Mouse (Mus musculus) forebrain, embryonic 15.5 days (tissue): ENCODE data around the gene Trim62. TPM values are rescaled to one million over a fixed set of nuclear protein-coding genes. Genes with fewer than 3 reads are reported as not detected.
A peak's percentile ranks its signal among the peaks of the same experiment; 100 is the strongest.

ENCODE experiments used
- ATAC-seq: fragments of 200-750 bp; cut with Nextera tagmentation; replicated peaks from 2 replicates; pipeline ENCODE4 v1.8.0; 2017; ENCODE audit warnings: mild to moderate bottlenecking, moderate TSS enrichment, moderate library complexity
- H3K27ac ChIP-seq: fragments of 300-500 bp; sonication (generic); replicated peaks from 2 replicates; pipeline ENCODE4 v1.5.1; 2015; ENCODE audit warnings: mild to moderate bottlenecking, inconsistent platforms
- H3K27me3 ChIP-seq: fragments of 300-500 bp; sonication (generic); 2 replicates; pipeline ENCODE4 v1.6.1; 2015; ENCODE audit warnings: inconsistent platforms
- H3K36me3 ChIP-seq: fragments of 300-500 bp; sonication (generic); 2 replicates; pipeline ENCODE4 v1.6.1; 2015; ENCODE audit warnings: mild to moderate bottlenecking, inconsistent platforms
- H3K4me1 ChIP-seq: fragments of 300-500 bp; sonication (generic); 2 replicates; pipeline ENCODE4 v1.6.1; 2015; ENCODE audit warnings: inconsistent platforms
- H3K4me2 ChIP-seq: fragments of 300-500 bp; sonication (generic); replicated peaks from 2 replicates; pipeline ENCODE4 v1.6.1; 2015; ENCODE audit warnings: mild to moderate bottlenecking, inconsistent platforms
- H3K4me3 ChIP-seq: fragments of 300-500 bp; sonication (generic); 2 replicates; pipeline ENCODE4 v1.5.1; 2015; ENCODE audit warnings: mild to moderate bottlenecking, inconsistent platforms
- H3K9ac ChIP-seq: fragments of 300-500 bp; sonication (generic); replicated peaks from 2 replicates; pipeline ENCODE4 v1.6.1; 2015; ENCODE audit warnings: mild to moderate bottlenecking, inconsistent platforms
- H3K9me3 ChIP-seq: fragments of 300-500 bp; sonication (generic); 2 replicates; pipeline ENCODE4 v1.6.1; 2016; ENCODE audit warnings: inconsistent platforms
- WGBS: fragments of 180-500 bp; shearing (Covaris S2); methylation state at CpG from one replicate; pipeline ENCODE4 v1.1.7; 2015; ENCODE audit warnings: mixed read lengths; 5-methylcytosine and 5-hydroxymethylcytosine counted together
- polyA plus RNA-seq: library from polyadenylated mRNA; unstranded; fragments of >200 nt; fragmentation: Nextera tagmentation; extraction: Ambion mirVana; gene quantifications from 2 replicates; pipeline ENCODE4 v1.2.1, GENCODE M21; 2015

Trim62 gene
- polyA plus RNA-seq, 1 experiment from 2014 or later: 10.5 TPM

- Histone ChIP-seq H3K4me2 (no peak overlapping the region), H3K36me3 (no peaks in the 10 kb centered on the region), H3K4me3 (no peak overlapping the region), H3K27me3 (no peaks in the 10 kb centered on the region), H3K27ac (no peak overlapping the region), H3K9me3 (no peaks in the 10 kb centered on the region), H3K9ac (no peak overlapping the region), H3K4me1 (peaks cover 46% of the 10 kb centered on the region)
- no peak for ATAC-seq
- 43% methylated on average over 9 of the region's 9 CpGs for WGBS
These were observed 4.3 kb downstream of the Trim62 start for GRCm38 (mm10) chr4:128887641-128888091.

- whole genome bisulfite sequencing: 90% methylated on average over 6 of the region's 6 CpGs
- H3K27ac ChIP-seq: no peak overlapping the region
- no peak for ATAC-seq
- H3K27me3 ChIP-seq: no peaks in the 10 kb centered on the region
- no peaks in the 10 kb centered on the region for H3K9me3 ChIP-seq
- H3K36me3 ChIP-seq: no peaks in the 10 kb centered on the region
- no peak overlapping the region for H3K4me2 ChIP-seq
- peaks cover 44% of the 10 kb centered on the region for H3K4me1 ChIP-seq
- no peak overlapping the region for H3K4me3 ChIP-seq
- no peak overlapping the region for H3K9ac ChIP-seq
These were observed 5.1 kb downstream of the Trim62 start for GRCm38 (mm10) chr4:128888436-128888990.

DNA sequence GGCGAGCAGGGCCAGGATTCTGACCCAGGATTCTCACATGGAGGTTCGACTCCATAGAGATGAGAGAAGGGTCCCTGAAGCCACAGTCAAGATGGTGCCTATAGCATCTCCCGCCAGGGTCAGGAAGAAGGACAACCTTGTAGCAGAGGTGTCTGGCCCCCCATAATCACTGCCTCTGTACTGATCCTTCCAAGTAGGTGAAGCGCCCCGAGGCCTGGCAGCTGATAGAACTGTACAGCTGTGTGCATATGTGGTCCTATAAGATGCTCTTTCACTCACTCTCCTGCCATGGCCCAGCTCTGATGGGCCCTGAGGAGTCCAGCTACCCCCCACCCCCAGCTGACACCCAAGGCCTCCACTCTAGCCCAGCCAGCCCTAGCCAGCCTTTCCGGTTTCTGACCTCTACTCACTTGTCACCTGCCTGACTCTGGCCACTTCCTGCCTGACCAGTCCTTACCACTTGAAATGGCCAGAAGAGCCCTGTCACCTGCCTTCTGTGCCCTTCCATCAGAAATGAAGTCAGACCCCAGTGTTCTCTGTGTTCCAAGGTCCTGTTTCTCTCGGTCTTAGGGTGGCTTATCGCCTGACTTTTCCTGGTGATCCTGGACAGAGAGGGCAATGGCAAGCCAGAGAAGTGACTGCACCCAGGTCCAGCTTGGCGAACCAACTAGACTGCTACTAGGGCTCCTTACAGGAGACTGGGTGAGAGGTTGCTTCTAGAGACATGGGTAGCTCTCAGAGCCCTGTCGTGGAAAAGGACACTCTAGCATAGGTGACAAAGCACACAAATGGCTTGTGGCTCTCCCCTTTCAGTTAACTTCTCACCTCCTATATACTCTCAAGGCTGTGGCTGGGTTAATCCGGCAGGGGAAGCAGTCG lies 6.6 kb downstream of the Trim62 start:
- Histone ChIP-seq H3K4me3 (no peak overlapping the region), H3K4me1 (peaks cover 34% of the 10 kb centered on the region), H3K4me2 (no peak overlapping the region), H3K36me3 (no peaks in the 10 kb centered on the region), H3K27ac (no peak overlapping the region), H3K27me3 (no peaks in the 10 kb centered on the region), H3K9me3 (no peaks in the 10 kb centered on the region), H3K9ac (no peak overlapping the region)
- no peak for ATAC-seq
- WGBS: 90% methylated on average over 12 of the region's 12 CpGs

DNA sequence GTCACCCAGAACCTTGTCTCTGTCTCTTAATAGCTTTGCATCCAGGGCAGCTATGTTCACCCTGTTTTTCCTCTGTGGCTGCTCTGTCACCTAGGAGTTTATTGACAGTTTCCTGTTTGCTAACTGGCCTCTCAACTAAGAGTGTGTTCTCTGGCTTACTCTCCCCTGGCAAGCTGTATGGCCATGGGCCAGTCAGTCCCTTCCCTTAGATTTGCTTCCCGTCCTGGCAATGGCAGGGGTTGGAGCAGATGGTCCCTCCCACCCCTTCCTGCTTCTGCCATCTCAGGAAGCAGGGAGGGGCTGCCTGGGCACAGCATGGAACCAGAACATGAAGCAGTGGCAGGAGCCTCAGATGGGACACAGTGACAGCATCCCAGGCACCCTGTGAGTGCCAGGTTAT lies 7.8 kb downstream of the Trim62 start:
- no peak overlapping the region for H3K4me2 ChIP-seq
- H3K4me1 ChIP-seq: peaks cover 32% of the 10 kb centered on the region
- no peaks in the 10 kb centered on the region for H3K36me3 ChIP-seq
- WGBS: 18% methylated on average over 1 of the region's 1 CpGs
- H3K4me3 ChIP-seq: no peak overlapping the region
- no peaks in the 10 kb centered on the region for H3K27me3 ChIP-seq
- ATAC-seq: peak; percentile 20; the same call in 1 of the 2 replicates
- H3K27ac ChIP-seq: no peak overlapping the region
- H3K9ac ChIP-seq: no peak overlapping the region
- H3K9me3 ChIP-seq: no peaks in the 10 kb centered on the region

- Histone ChIP-seq H3K9me3 (no peaks in the 10 kb centered on the region), H3K36me3 (no peaks in the 10 kb centered on the region), H3K27me3 (no peaks in the 10 kb centered on the region), H3K27ac (no peak overlapping the region), H3K9ac (no peak overlapping the region), H3K4me3 (no peak overlapping the region), H3K4me2 (no peak overlapping the region), H3K4me1 (peaks cover 26% of the 10 kb centered on the region)
- WGBS: 88% methylated on average over 6 of the region's 6 CpGs
- no peak for ATAC-seq
These were observed 8.4 kb downstream of the Trim62 start for GRCm38 (mm10) chr4:128891746-128892145.

GRCm38 (mm10) chr4:128892188-128892587 lies 8.8 kb downstream of the Trim62 start:
- 78% methylated on average over 6 of the region's 6 CpGs for WGBS

DNA sequence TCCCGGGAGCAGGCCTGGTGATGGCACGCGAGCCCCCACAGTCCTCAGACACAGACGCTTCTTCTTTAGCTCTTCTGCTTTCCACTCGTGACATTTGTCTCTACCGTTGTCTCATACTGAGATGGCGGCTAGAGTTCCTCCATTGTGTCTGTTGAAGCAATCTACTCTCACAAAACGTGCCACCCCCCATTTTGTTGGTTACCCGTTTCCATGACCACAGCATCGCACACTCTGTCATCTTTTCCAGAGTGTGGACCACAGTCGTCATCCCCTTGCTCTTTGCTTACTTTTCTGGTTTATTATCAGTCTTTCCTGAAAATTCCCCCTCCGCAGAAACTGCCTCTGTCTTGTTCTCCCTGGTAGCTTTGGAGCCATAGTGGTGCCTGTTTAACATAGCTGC lies 10.7 kb downstream of the Trim62 start:
- no peak overlapping the region for H3K4me2 ChIP-seq
- WGBS: 80% methylated on average over 12 of the region's 12 CpGs
- ATAC-seq: no peak

More at GRCm38 (mm10) chr4:128892188-128892587, 8.8 kb downstream of the Trim62 start:
- Histone ChIP-seq H3K27ac (no peak overlapping the region), H3K9ac (no peak overlapping the region), H3K36me3 (no peaks in the 10 kb centered on the region), H3K4me2 (no peak overlapping the region), H3K4me3 (no peak overlapping the region), H3K27me3 (no peaks in the 10 kb centered on the region), H3K4me1 (peaks cover 22% of the 10 kb centered on the region), H3K9me3 (no peaks in the 10 kb centered on the region)
- ATAC-seq: no peak

DNA sequence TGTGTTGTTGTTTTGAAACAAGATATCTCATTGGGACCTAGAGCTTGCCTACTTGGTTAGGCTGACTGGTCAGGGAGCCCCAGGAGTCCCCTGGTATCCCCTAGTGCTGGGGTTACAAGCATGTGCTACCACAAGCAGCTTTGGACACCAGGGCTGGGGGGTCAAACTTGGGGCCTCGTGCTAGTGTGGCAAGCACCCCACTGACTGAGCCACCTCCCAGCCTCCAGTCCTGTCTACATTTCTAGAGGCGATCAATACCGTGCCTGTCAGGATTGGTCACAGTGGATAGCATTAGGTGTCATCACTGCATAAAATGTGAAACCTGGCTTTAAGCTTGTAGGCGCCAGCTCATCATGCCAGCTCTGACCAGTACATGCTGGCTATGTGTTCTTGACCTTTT lies 12.5 kb downstream of the Trim62 start:
- Histone ChIP-seq H3K27me3 (no peaks in the 10 kb centered on the region), H3K4me3 (no peak overlapping the region), H3K4me2 (no peak overlapping the region), H3K9ac (no peak overlapping the region), H3K4me1 (peaks cover 33% of the 10 kb centered on the region), H3K9me3 (no peaks in the 10 kb centered on the region), H3K27ac (no peak overlapping the region), H3K36me3 (no peaks in the 10 kb centered on the region)
- WGBS: 96% methylated on average over 4 of the region's 4 CpGs
- ATAC-seq: no peak

More for the DNA sequence above, 10.7 kb downstream of the Trim62 start:
- no peak overlapping the region for H3K9ac ChIP-seq
- no peaks in the 10 kb centered on the region for H3K36me3 ChIP-seq
- peaks cover 24% of the 10 kb centered on the region for H3K4me1 ChIP-seq
- H3K27me3 ChIP-seq: no peaks in the 10 kb centered on the region
- H3K27ac ChIP-seq: no peak overlapping the region
- no peak overlapping the region for H3K4me3 ChIP-seq
- no peaks in the 10 kb centered on the region for H3K9me3 ChIP-seq

DNA sequence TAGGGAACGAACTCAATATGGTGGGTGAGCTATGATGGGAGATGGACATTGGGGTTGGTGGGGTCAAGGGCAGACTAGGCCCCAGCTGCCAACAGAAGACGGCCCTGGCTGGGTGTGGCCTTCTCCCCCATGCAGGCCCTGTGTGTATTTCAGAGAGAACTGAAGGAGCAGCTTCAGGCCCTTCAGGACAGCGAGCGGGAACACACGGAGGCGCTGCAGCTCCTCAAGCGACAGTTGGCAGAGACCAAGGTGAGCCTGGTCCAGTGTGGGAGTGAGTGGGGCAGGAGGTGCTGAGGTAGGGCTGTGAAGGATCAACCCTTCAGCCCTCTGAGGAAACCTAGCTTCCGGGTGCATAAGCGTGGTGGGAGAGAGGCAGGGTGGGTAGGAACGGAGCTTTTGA lies 13.3 kb downstream of the Trim62 start:
- H3K9ac ChIP-seq: no peak overlapping the region
- no peak overlapping the region for H3K27ac ChIP-seq
- no peaks in the 10 kb centered on the region for H3K36me3 ChIP-seq
- no peak for ATAC-seq
- H3K9me3 ChIP-seq: no peaks in the 10 kb centered on the region
- H3K4me1 ChIP-seq: peaks cover 24% of the 10 kb centered on the region
- H3K4me2 ChIP-seq: no peak overlapping the region
- no peaks in the 10 kb centered on the region for H3K27me3 ChIP-seq
- 90% methylated on average over 10 of the region's 10 CpGs for WGBS
- no peak overlapping the region for H3K4me3 ChIP-seq

- Histone ChIP-seq H3K36me3 (peaks cover 6% of the 10 kb centered on the region; the same call in 1 of the 2 replicates), H3K9me3 (no peaks in the 10 kb centered on the region), H3K27me3 (no peaks in the 10 kb centered on the region), H3K4me1 (peaks cover 23% of the 10 kb centered on the region), H3K4me3 (no peak overlapping the region), H3K9ac (no peak overlapping the region), H3K4me2 (no peak overlapping the region), H3K27ac (peak overlapping the region; percentile 94; the same call in 1 of the 2 replicates)
- 33% methylated on average over 7 of the region's 7 CpGs for WGBS
- ATAC-seq: no peak
These were observed 14.6 kb downstream of the Trim62 start for GRCm38 (mm10) chr4:128897911-128898421.

- Histone ChIP-seq H3K9ac (peak overlapping the region; percentile 26), H3K27ac (peak overlapping the region; percentile 94), H3K9me3 (no peaks in the 10 kb centered on the region), H3K4me1 (peaks cover 27% of the 10 kb centered on the region), H3K27me3 (no peaks in the 10 kb centered on the region), H3K4me2 (0 out of 2 replicates have a peak overlapping the region, but pooled peaks have one; percentile 9), H3K4me3 (no peak overlapping the region), H3K36me3 (peaks cover 6% of the 10 kb centered on the region; the same call in 1 of the 2 replicates)
- 0% methylated on average over 6 of the region's 6 CpGs for WGBS
- ATAC-seq: peak; percentile 92
These were observed 16.0 kb downstream of the Trim62 start for GRCm38 (mm10) chr4:128899332-128899731.

DNA sequence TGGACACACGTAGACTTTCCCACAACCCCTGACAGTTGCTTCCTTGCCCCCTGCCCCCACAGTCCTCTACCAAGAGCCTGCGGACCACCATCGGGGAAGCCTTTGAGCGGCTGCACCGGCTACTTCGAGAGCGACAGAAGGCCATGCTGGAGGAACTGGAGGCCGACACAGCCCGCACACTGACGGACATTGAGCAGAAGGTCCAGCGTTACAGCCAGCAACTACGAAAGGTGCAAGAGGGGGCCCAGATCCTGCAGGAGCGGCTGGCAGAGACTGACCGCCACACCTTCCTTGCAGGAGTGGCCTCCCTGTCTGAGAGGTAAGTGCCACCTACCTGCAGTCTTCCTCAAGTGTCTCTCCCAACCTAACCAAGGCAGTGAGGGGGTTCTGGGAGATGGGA lies 17.1 kb downstream of the Trim62 start:
- no peaks in the 10 kb centered on the region for H3K9me3 ChIP-seq
- peaks cover 6% of the 10 kb centered on the region; the same call in 1 of the 2 replicates for H3K36me3 ChIP-seq
- H3K27me3 ChIP-seq: no peaks in the 10 kb centered on the region
- H3K4me1 ChIP-seq: peaks cover 27% of the 10 kb centered on the region
- WGBS: 84% methylated on average over 14 of the region's 14 CpGs
- H3K9ac ChIP-seq: no peak overlapping the region
- H3K27ac ChIP-seq: peak overlapping the region; percentile 94; the same call in 1 of the 2 replicates
- no peak overlapping the region for H3K4me3 ChIP-seq
- H3K4me2 ChIP-seq: no peak overlapping the region
- no peak for ATAC-seq
